Mouse (Mus musculus) heart, postnatal 36 days (tissue): Measurements from ENCODE around the gene Mfrp. TPM values are rescaled to one million over a fixed set of nuclear protein-coding genes. Genes with fewer than 3 reads are reported as not detected.
"Not testable (repeated sequence)": the region's sequence is repeated elsewhere in the genome, so short reads cannot be mapped to it uniquely, and the experiment has no call there.

Source experiments
- DNase-seq, 2 experiments: peaks; one replicate each; pipeline ENCODE4 v3.0.0; 2021 to 2022
- intact Hi-C: fragments of 180-260 bp; cut with DNase I; formaldehyde crosslinking; loops from one replicate; pipeline ENCODE4 v1.15.1; 2025
- total RNA-seq, 2 experiments: library from RNA; stranded (reverse); gene quantifications; 2 replicates each; pipeline ENCODE4 v1.2.3; 2021

The Mfrp gene
- total RNA-seq, 2 experiments from 2014 or later, result not detected

- intact Hi-C loops, result loop anchor here (2.0 kb wide), 1 partner anchor 20 kb away; no protein-coding TSS in a partner anchor
Measured at GRCm38 (mm10) chr9:44094737-44095136, 6.8 kb upstream of the Mfrp start.

GRCm38 (mm10) chr9:44095781-44096180 is 5.7 kb upstream of the Mfrp start:
- DNase-seq, result no peak
- intact Hi-C loops, result loop anchor here (2.0 kb wide), 1 partner anchor 21 kb away; no protein-coding TSS in a partner anchor

More at GRCm38 (mm10) chr9:44094737-44095136, 6.8 kb upstream of the Mfrp start:
- DNase-seq, result no peak

- peak in 1 of 2 experiments; percentile 36 for DNase-seq
- intact Hi-C loops, result no loop called here
Measured at GRCm38 (mm10) chr9:44096536-44096935, 5.0 kb upstream of the Mfrp start.

DNA sequence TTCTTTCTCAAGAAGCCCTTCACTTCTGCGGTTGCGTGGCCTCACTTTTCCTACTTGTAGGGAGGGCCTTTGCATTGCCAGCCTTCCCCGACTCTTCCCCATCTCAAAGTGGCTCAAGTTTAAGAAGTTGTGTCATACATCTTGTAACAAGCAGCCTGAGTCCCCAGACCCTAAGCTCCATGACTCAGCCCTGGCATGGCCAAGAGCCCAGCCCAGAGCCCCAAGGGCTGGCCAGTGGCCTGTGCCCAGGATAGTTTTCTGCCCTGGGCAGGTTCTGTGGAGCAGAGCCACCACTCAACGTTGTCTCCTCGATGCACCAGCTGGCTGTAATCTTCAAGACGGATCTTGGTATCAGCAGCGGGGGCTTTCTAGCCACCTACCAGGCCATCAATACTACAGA is 3.4 kb downstream of the Mfrp start:
- DNase-seq, result no peak
- intact Hi-C loops, result no loop called here

DNA sequence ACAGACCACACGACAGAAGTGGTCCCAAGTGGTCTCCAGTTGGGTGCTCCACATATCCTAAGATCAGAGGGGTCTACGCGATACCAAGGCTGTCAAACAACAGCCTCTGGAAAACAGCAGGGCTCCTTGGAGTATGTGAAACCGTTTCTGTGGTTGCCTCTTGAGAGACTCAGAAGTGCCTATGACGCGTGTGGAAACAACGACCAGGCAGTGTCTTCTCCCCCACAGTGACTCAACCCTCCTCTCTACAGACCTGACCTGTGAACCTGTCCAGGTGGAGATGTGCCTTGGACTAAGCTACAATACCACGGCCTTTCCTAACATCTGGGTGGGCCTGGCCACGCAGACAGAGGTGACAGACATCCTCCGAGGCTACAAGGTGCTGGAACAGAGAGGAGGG is 4.3 kb downstream of the Mfrp start:
- intact Hi-C loops, result loop anchor here (2.0 kb wide), 1 partner anchor 121 kb away; no protein-coding TSS in a partner anchor
- DNase-seq, result no peak

DNA sequence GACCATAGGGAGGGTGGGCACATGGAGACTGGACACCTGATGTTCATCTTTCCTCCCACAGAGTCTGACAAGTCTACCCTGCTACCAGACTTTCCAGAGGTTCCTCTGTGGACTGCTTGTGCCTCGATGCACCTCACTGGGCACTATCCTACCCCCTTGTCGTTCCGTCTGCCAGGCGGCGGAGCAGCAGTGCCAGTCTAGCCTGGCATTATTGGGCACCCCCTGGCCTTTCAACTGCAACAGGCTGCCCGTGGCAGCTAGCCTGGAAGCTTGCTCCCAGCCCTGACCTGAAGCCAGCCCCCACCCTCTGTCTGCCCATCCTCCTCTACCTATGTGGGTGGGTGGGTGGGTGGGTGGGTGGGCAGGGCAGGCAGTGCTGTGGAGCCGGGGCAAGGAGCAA is 4.7 kb downstream of the Mfrp start:
- intact Hi-C loops, result loop anchor here (2.0 kb wide), 1 partner anchor 121 kb away; no protein-coding TSS in a partner anchor
- DNase-seq, result no peak

GRCm38 (mm10) chr9:44106596-44106995 is 5.1 kb downstream of the Mfrp start:
- DNase-seq, result no peak
- intact Hi-C loops, result loop anchor here (2.0 kb wide), 1 partner anchor 122 kb away; no protein-coding TSS in a partner anchor

- intact Hi-C loops, result loop anchor here (2.0 kb wide), 1 partner anchor 122 kb away; no protein-coding TSS in a partner anchor
- peak; percentile 87 for DNase-seq
Measured at GRCm38 (mm10) chr9:44107110-44107509, 5.6 kb downstream of the Mfrp start, which contains the start of gene C1qtnf5. Gene C1qtnf5 (plus strand): TSS chr9:44107245.

GRCm38 (mm10) chr9:44107557-44108179 is 6.1 kb downstream of the Mfrp start:
- DNase-seq, result peak; percentile 59 to 60
- intact Hi-C loops, result loop anchor here (2.0 kb wide), 1 partner anchor 123 kb away; no protein-coding TSS in a partner anchor

DNA sequence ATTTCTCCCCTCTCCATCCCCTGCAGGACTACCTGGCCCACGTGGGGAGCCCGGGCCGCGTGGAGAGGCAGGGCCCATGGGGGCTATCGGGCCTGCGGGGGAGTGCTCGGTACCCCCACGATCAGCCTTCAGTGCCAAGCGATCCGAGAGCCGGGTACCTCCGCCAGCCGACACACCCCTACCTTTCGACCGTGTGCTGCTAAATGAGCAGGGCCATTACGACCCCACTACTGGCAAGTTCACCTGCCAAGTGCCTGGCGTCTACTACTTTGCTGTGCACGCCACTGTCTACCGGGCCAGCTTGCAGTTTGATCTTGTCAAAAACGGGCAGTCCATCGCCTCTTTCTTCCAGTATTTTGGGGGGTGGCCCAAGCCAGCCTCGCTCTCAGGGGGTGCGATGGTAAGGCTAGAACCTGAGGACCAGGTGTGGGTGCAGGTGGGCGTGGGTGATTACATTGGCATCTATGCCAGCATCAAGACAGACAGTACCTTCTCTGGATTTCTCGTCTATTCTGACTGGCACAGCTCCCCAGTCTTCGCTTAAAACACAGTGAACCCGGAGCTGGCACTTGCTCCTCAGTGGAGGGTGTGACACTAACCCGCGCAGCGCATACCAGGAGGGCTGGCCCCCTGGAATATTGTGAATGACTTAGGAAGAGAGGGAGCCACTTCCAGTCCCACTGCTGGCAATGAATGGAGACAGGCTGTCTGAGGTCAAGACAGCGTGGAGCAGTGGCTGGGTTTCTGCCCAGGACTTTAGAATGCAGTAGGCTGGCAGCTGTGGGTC is 6.9 kb downstream of the Mfrp start:
- DNase-seq, result no peak
- intact Hi-C loops, result no loop called here

- intact Hi-C loops, result no loop called here
- DNase-seq, result peak; percentile 77 to 80
Measured at GRCm38 (mm10) chr9:44109360-44110095, 8.0 kb downstream of the Mfrp start.

DNA sequence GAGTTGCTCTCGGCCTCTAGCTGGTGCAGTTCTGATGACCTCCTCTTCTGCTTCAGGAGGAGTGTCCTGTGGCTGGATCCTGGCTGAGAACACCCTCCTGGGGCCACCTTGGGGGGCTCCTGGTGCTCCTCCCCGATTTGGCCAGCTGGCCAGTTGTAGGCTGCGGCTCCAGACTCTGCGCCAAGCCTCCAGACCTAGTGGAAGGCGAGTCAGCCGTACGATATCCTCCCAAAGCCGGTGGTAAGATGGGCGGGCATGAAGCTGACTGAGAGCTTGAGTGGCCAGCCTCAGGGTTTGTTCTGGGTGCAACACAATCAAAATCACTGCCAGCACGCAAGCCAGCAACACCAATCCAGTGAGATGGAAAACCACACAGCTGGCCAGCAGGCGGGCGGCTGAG is 10.4 kb downstream of the Mfrp start:
- DNase-seq, intact Hi-C loops: not testable (repeated sequence)

GRCm38 (mm10) chr9:44113105-44113789 is 11.7 kb downstream of the Mfrp start, which contains the start of the genes Gm49380 and Rnf26:
Gene Gm49380 (minus strand): TSS chr9:44113500.
Gene Rnf26 (minus strand): TSS chr9:44113517.
- intact Hi-C loops, result no loop called here
- peak; percentile 93 to 94 for DNase-seq

- intact Hi-C loops, result no loop called here
Measured at GRCm38 (mm10) chr9:44114453-44114852, 12.9 kb downstream of the Mfrp start.

GRCm38 (mm10) chr9:44115599-44115998 is 14.1 kb downstream of the Mfrp start:
- no peak for DNase-seq
- intact Hi-C loops, result no loop called here

More at GRCm38 (mm10) chr9:44114453-44114852, 12.9 kb downstream of the Mfrp start:
- DNase-seq, result no peak

GRCm38 (mm10) chr9:44116182-44116581 is 14.7 kb downstream of the Mfrp start:
- intact Hi-C loops, result no loop called here
- no peak for DNase-seq

- intact Hi-C loops, result no loop called here
- DNase-seq, result no peak
Measured at GRCm38 (mm10) chr9:44119011-44119410, 17.5 kb downstream of the Mfrp start.

DNA sequence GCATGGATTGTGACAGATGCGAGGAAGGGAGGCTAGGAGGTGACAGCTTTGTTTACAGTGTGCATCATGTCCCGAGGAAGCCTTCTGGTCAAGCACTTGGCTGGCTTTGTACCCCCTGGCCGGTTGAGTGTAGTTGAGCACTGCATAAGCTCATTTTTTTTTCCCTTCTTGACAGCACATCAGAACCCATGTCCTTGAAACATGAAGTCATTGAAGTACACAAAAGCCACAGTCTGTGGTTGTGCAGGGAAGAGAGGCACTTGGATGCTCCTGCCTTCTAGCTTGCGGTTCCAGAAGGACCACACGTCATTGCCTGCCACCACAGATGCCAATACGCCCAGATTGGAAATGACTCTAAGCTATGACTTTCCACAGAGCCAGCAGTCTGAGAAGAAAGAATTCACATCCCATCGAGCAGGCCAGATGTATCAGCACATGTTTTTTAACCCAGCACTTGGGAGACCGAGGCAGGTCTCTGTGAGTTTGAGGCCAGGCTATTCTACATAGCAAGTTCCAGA is 18.5 kb downstream of the Mfrp start:
- DNase-seq, result no peak

DNA sequence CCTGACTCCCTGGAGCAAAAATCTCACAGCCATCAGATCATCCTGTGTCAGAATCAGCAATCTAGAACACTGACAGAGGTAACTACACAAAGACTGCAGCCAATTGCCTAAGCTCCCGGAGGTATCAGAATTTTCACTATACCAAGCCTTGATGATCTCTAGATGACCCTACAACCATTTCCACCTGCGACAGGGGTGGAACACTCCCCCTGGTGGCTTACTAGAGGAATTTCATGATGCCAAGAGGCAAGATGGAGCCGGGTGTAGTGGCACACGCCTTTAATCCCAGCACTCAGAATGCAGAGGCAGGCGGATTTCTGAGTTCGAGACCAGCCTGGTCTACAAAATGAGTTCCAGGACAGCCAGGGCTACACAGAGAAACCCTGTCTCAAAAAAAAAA is 22.8 kb downstream of the Mfrp start:
- DNase-seq, result no peak
- intact Hi-C loops, result loop anchor here (2.0 kb wide), 1 partner anchor 52 kb away; no protein-coding TSS in a partner anchor

More for the DNA sequence above, 18.5 kb downstream of the Mfrp start:
- intact Hi-C loops, result no loop called here

DNA sequence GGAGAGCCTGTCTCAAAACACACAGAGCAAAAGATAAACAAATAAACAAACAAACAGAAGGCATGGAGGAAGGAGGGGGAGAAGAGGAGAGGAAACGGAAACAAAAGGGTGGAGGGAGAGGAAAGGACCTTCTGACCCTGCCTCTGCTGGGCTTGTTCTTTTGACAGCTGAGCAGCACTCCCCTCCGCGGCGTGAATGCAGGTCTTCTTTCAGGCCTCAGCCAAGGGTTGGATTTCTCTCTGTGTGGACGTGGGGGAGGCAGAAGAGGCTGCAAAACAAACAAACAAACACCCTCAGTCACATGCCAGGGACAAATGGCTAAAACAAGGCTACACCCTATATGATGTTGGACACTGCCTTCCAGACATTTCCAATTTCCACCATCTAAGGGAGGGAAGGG is 23.5 kb downstream of the Mfrp start:
- intact Hi-C loops, result loop anchor here (2.0 to 5.0 kb wide), 2 partner anchors 52 to 267 kb away; no protein-coding TSS in a partner anchor
- DNase-seq, result no peak
